Mouse (Mus musculus) forebrain, embryonic 10.5 days (tissue): ENCODE results near the gene Stx12. TPM values are rescaled to one million over a fixed set of nuclear protein-coding genes. Genes with fewer than 3 reads are reported as not detected.
"Not testable (repeated sequence)": the region's sequence is repeated elsewhere in the genome, so short reads cannot be mapped to it uniquely, and the experiment has no call there.

Experiments
- DNase-seq: peaks from one replicate; pipeline ENCODE4 v3.0.0-alpha.2; 2017; ENCODE audit warnings: low spot score; ENCODE audit errors: extremely low spot score
- H3K27ac ChIP-seq: fragments of 300-500 bp; sonication (generic); 2 replicates; pipeline ENCODE4 v1.5.1; 2016; ENCODE audit warnings: mild to moderate bottlenecking
- H3K27me3 ChIP-seq: fragments of 300-500 bp; sonication (generic); 2 replicates; pipeline ENCODE4 v1.6.1; 2016; ENCODE audit warnings: mild to moderate bottlenecking; ENCODE audit not compliant: poor library complexity, severe bottlenecking
- H3K36me3 ChIP-seq: fragments of 300-500 bp; sonication (generic); replicated peaks from 2 replicates; pipeline ENCODE4 v1.6.1; 2016; ENCODE audit warnings: mild to moderate bottlenecking, moderate library complexity
- H3K4me1 ChIP-seq: fragments of 300-500 bp; sonication (generic); 2 replicates; pipeline ENCODE4 v1.6.1; 2016
- H3K4me3 ChIP-seq: fragments of 300-500 bp; sonication (generic); 2 replicates; pipeline ENCODE4 v1.5.1; 2016; ENCODE audit warnings: mild to moderate bottlenecking, moderate library complexity
- H3K9me3 ChIP-seq: fragments of 300-500 bp; sonication (generic); 2 replicates; pipeline ENCODE4 v1.6.1; 2016; ENCODE audit warnings: mild to moderate bottlenecking, moderate library complexity
- WGBS: fragments of 180-500 bp; shearing (Covaris S2); methylation state at CpG from one replicate; pipeline ENCODE4 v1.1.7; 2016; 5-methylcytosine and 5-hydroxymethylcytosine counted together
- polyA plus RNA-seq: library from polyadenylated mRNA; unstranded; fragments of >200 nt; fragmentation: Nextera tagmentation; extraction: Ambion mirVana; gene quantifications from 2 replicates; pipeline ENCODE4 v1.2.1, GENCODE M21; 2016

Gene Stx12
- 52.8 and 53.9 TPM in 2 replicates for polyA plus RNA-seq

DNA sequence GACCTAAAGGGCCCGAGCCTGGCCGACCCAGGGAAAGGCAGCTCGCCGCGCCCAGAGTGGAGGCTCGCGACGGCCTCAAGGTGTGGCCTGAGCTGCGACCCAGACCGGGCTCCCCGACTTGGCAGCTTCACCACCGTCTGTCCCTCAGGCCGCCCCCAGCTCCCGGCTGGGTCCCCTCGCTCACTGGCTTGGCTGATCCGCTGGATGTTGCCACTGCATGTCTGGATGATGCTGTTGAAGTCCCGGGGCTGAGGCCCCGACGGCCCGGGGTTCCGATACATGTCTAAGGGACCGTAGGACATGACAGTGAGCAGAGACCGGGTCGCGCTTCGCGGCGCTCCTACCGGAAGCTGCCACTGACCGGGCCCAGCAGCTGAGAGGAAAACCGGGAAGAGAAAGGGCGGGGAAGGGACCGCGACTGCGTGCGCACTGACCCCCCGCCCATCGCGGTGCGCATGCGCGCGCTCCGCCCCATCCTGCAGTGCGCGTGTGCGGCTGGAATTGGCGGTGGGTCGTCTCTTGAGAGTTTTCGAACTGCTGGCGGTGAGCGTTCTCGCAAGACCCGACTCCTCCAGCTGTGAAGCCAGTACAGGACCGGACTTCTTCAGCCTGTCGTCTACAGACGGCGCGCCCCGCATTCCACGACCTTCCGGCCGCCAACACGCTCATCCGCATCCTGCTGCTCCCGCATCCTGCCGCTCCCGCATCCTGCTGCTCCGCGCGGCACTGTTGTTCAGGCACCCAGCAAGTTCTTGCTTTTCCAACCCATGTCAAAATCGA lies at the start of gene Stx12:
Gene Stx12 (minus strand): TSS at position 446 of the 780 bp plus-strand sequence.
- Histone ChIP-seq H3K4me3 (peak within 1 kb of the TSS; percentile 80), H3K27ac (peak within 1 kb of the TSS; percentile 90), H3K4me1 (peaks cover 29% of the 10 kb centered on the region), H3K9me3 (no peaks in the 10 kb centered on the region), H3K27me3 (no peaks in the 10 kb centered on the region), H3K36me3 (peaks cover 20% of the 10 kb centered on the region)
- peak; percentile 87 for DNase-seq
- WGBS = under 1% methylated on average over 72 of the region's 72 CpGs

DNA sequence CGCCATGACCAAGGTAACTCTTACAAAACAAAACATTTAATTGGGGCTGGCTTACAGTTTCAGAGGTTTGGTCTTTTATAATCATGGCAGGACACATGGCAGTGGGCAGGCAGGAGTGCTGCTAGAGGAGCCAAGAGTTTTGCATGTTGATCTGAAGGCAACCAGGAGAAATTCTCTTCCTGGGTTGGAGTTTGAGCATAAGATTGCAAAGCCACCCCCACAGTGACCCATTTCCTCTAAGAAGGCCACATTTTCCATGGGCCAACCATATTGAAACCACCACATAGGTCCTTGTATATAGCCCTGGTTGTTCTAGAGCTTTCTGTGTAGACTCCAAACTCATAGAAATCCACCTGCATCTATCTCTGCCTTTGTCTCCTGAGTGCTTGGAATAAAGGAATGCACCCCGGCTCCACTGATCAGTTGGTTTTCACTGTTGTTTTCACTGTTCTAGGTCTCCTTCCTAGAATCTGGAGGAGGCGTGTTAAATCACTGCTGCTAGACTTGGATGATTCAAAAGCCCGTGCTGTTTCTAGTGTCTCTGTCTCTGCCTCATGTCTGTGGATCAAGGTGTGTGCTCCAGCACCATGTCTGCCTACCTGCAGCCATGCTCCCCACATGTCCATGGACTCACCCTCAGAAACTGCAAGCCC lies 48.6 kb upstream of the Stx12 start:
- Histone ChIP-seq H3K27ac (no peak overlapping the region), H3K27me3 (no peaks in the 10 kb centered on the region), H3K36me3 (no peaks in the 10 kb centered on the region), H3K4me1 (peaks cover 22% of the 10 kb centered on the region), H3K9me3 (no peaks in the 10 kb centered on the region), H3K4me3 (no peak overlapping the region)
- WGBS = 81% methylated on average over 4 of the region's 4 CpGs
- DNase-seq = no peak

DNA sequence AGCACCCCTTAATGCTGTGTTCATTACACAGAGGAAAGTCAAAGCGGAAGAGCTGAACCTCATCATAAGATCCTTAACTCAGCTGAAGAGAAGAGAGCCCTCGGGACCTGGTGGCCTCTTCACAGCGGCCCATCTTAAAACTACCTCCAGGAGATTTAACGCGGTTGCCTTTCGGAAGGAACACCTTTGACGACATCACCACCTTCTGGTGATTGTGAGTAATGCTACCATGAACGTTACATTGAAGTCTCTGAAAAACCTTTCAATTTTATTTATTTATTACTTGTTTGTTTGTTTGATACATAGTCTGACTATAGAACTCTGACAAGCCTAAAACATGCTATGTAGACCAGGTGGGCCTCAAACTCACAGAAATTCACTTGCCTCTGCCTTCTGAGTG lies 46.5 kb upstream of the Stx12 start:
- Histone ChIP-seq H3K36me3 (no peaks in the 10 kb centered on the region), H3K9me3 (no peaks in the 10 kb centered on the region), H3K27ac (no peak overlapping the region), H3K4me3 (no peak overlapping the region), H3K27me3 (no peaks in the 10 kb centered on the region), H3K4me1 (peaks cover 16% of the 10 kb centered on the region)
- no peak for DNase-seq
- WGBS = 8% methylated on average over 8 of the region's 8 CpGs

DNA sequence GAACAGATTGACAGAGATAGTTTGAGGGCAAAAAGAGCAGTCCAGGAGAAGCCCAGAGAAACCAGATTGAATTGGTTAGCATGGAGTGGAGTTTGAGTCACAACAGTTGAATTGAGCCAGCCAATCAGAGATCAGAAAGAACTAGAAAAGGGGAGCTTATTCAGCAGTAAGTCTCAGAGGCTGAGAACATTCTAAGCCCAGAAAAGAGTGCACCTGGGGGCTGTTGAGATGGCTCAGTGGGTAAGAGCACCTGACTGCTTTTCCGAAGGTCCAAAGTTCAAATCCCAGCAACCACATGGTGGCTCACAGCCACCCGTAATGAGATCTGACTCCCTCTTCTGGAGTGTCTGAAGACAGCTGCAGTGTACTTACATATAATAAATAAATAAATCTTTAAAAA lies 42.2 kb upstream of the Stx12 start:
- WGBS = 72% methylated on average over 2 of the region's 2 CpGs
- not testable (repeated sequence) for H3K9me3 ChIP-seq, H3K27me3 ChIP-seq

DNA sequence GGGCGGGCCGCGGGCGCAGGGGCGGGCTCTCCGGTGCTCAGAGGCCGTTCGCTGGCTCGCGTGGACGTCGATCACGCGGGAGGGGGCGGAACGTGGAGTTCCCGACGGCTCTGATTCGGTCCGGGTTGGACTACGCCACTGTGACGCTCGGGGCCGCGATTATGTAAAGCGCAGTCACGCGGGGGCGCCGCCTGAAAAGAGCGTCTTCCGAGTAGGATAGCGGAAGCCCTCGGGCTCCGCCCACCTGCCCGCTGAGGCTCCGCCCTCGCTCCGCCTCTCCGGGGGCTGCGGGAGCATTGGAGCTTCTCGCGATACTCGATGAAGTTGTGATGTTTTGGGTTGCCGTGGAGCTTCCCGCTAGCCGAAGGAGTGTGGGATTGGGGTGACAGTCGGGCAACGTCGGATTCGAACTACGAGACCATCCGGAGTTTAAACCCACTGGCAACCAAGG lies 38.3 kb upstream of the Stx12 start, which contains the start of gene Fam76a:
Gene Fam76a (minus strand): TSS at position 1 of the 451 bp plus-strand sequence.
- Histone ChIP-seq H3K36me3 (peaks cover 23% of the 10 kb centered on the region), H3K4me3 (peak within 1 kb of the TSS; percentile 94), H3K4me1 (peaks cover 33% of the 10 kb centered on the region), H3K27ac (peak within 1 kb of the TSS; percentile 91), H3K9me3 (no peaks in the 10 kb centered on the region), H3K27me3 (no peaks in the 10 kb centered on the region)
- WGBS = under 1% methylated on average over 53 of the region's 53 CpGs
- peak; percentile 100 for DNase-seq

More for the DNA sequence above, 42.2 kb upstream of the Stx12 start:
- H3K4me1 ChIP-seq = peaks cover 28% of the 10 kb centered on the region
- not testable (repeated sequence) for DNase-seq, H3K36me3 ChIP-seq, H3K4me3 ChIP-seq, H3K27ac ChIP-seq

DNA sequence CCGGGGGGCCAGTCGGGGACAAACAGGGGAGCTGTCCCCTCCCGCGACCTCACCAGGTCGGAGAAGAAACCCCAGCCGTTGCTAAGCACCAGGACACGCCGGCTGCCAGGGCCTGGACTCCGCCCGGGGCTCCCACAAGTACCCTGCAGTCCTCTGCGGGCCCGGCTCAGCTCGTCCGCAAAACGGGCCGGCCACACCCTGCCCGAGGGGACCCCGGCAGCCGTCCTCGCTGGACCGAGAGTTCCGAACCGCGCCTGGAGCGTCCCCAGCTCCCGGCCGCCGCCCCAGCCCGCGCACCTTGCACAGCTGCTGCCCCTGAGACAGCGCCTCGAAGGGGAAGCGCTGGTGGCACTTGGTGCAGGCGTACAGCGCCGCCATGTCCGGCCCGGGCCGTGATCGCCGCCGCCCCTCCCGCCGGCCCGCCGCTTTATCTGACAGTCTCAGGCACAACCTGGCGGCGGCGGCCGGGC lies 37.8 kb upstream of the Stx12 start:
- peak overlapping the region; percentile 94 for H3K4me3 ChIP-seq
- peak overlapping the region; percentile 91 for H3K27ac ChIP-seq
- H3K27me3 ChIP-seq = no peaks in the 10 kb centered on the region
- under 1% methylated on average over 49 of the region's 50 CpGs for WGBS
- peaks cover 28% of the 10 kb centered on the region for H3K36me3 ChIP-seq
- peaks cover 33% of the 10 kb centered on the region for H3K4me1 ChIP-seq
- DNase-seq = peak; percentile 66
- no peaks in the 10 kb centered on the region for H3K9me3 ChIP-seq

DNA sequence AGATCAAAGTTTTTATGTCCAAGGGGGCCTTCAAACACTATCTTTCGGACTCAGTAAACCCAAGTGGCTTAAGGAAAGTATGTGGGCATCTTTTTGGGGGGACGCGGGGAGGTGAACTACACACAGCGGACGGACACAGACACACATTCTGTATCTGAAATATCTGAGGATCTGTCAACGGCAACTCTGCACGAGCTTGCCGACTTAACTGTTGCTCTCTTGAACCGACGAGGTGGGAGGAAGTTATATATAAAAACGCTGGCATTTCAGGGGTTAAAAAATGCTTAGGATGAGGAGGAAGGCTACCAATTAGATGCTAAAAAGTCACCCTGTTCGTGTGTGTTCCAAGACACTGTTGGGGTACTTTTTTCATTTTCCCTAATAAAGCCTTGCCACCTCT lies 37.2 kb upstream of the Stx12 start:
- peak overlapping the region; percentile 91; the same call in 1 of the 2 replicates for H3K27ac ChIP-seq
- no peak for DNase-seq
- H3K4me1 ChIP-seq = peaks cover 33% of the 10 kb centered on the region
- H3K27me3 ChIP-seq = no peaks in the 10 kb centered on the region
- peak overlapping the region; percentile 94 for H3K4me3 ChIP-seq
- peaks cover 34% of the 10 kb centered on the region for H3K36me3 ChIP-seq
- no peaks in the 10 kb centered on the region for H3K9me3 ChIP-seq
- WGBS = 46% methylated on average over 12 of the region's 12 CpGs

DNA sequence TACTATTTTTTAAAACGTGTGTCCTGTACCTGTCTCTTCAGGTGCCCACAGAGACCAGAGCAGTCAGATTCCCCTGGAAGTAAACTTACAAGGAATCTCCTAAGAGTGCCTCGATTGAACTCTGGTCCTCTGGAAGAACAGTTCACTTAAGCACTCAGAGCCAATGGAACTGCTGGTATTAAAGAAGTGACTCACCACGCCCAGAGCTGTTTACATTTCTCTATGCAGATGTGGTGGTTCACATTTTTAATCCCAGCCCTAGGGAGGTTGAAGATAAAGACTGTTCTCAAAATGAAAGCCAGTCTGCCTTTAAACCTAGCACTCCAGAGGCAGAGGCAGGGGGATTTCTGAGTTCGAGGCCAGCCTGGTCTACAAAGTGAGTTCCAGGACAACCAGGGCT lies 35.9 kb upstream of the Stx12 start:
- Histone ChIP-seq H3K27ac (no peak overlapping the region), H3K4me1 (peaks cover 33% of the 10 kb centered on the region), H3K9me3 (no peaks in the 10 kb centered on the region), H3K4me3 (no peak overlapping the region), H3K27me3 (no peaks in the 10 kb centered on the region), H3K36me3 (peaks cover 47% of the 10 kb centered on the region)
- no peak for DNase-seq
- WGBS = 92% methylated on average over 4 of the region's 4 CpGs

DNA sequence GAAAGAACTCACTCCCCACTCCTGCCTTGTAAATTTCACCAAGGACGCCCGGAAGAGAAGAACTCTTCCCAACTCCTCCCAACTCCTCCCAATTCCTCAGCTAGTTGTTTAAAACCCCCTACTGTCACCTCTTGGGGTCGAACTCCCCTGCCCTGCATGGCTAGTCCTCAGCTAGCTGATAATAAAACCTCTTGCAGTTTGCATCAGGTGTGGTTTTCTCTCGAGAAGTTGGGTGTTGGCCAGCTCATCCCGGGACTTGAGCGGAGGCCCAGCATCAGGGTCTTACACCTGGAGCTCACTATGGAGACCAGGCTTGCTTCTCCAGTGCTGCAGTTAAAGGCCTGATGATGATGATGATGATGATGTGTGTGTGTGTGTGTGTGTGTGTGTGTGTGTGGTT lies 34.2 kb upstream of the Stx12 start:
- not testable (repeated sequence) for H3K4me3 ChIP-seq, H3K27ac ChIP-seq, H3K27me3 ChIP-seq, H3K9me3 ChIP-seq, DNase-seq
- H3K4me1 ChIP-seq = peaks cover 20% of the 10 kb centered on the region
- H3K36me3 ChIP-seq = peaks cover 64% of the 10 kb centered on the region
- WGBS = 84% methylated on average over 6 of the region's 6 CpGs

DNA sequence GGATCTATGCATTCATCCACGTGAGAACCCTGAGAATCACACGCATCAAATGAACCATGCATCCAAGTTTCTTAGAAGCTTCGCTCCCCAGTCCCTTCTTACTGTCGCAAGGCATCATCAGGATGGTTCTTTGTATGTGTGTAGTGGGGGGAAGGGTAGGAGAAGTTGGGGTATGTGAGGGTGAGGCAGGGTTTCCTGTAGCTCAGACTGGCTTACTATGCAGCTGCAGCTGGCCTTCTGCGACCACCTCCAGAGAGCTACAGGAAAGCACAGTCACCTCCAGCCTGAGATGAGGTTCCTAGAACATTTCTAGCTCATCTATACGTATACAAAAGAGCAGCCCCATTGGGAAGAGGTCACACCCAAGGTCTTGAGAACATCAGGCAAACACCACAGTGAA lies 27.8 kb upstream of the Stx12 start:
- no peaks in the 10 kb centered on the region for H3K9me3 ChIP-seq
- H3K4me1 ChIP-seq = no peaks in the 10 kb centered on the region
- no peak for DNase-seq
- no peak overlapping the region for H3K4me3 ChIP-seq
- 93% methylated on average over 6 of the region's 6 CpGs for WGBS
- peaks cover 93% of the 10 kb centered on the region for H3K36me3 ChIP-seq
- no peaks in the 10 kb centered on the region for H3K27me3 ChIP-seq
- H3K27ac ChIP-seq = no peak overlapping the region

DNA sequence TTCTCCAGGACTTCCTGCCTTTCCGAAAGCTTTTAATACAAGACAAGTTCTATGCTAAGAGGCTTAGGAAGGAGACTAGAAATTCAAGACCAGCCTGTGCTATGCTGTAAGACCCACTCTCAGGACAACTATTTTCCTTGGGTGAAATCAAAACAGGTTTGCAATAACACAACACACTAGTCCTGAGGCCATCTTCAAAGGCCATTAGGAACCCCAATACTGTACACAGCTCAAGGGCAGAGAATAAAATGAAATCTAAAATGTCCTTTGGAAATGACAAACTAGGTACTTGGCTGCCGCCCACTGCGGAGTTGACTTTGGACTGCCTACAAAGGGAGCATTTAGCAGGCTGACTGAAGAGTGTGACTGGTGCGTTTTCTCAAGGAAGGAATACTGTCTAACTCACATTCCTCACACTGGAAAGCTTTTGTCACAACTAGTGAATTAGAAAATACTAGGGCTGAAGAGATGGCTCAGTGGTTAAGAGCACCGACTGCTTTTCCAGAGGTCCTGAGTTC lies 21.6 kb upstream of the Stx12 start:
- no peaks in the 10 kb centered on the region for H3K27me3 ChIP-seq
- no peak overlapping the region for H3K4me3 ChIP-seq
- WGBS = 93% methylated on average over 5 of the region's 5 CpGs
- no peaks in the 10 kb centered on the region for H3K4me1 ChIP-seq
- no peak for DNase-seq
- H3K27ac ChIP-seq = no peak overlapping the region
- H3K36me3 ChIP-seq = peaks cover 82% of the 10 kb centered on the region
- H3K9me3 ChIP-seq = no peaks in the 10 kb centered on the region

DNA sequence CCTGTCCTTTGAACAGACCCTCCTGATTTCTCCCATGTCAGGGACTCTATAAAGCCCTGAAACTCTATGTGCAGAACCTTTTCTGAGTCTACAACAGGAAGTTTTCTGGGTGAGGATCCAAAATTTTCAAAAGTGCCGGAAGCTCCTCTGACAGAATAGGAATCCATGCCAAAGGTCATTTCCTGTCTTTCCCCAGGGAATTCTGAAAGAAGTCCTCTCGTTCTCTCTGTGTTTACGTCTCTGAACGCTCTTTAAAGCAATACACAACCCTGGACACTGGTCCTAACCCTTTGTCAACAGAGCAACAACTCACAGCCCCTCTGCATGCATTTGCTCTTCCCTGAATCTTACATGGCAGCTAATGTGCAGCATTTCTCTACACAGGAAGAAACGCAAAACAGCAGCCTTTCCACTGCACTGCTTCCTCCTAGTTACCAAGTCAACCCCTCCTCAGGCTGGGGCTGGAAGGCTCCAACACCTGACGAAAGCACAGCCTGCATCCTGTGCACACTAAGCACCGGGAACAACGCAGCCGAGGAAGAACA lies 20.5 kb upstream of the Stx12 start:
- 78% methylated on average over 9 of the region's 9 CpGs for WGBS
- Histone ChIP-seq H3K4me1 (no peaks in the 10 kb centered on the region), H3K27me3 (no peaks in the 10 kb centered on the region), H3K9me3 (no peaks in the 10 kb centered on the region), H3K36me3 (peaks cover 79% of the 10 kb centered on the region), H3K4me3 (no peak overlapping the region), H3K27ac (no peak overlapping the region)
- DNase-seq = no peak
